Mouse (Mus musculus): ENCODE data around the gene Rars. TPM values are rescaled to one million over a fixed set of nuclear protein-coding genes. Genes with fewer than 3 reads are reported as not detected.
"Not testable (repeated sequence)": the region's sequence is repeated elsewhere in the genome, so short reads cannot be mapped to it uniquely, and the experiment has no call there.

The Rars gene
- total RNA-seq, 2 experiments from 2014 or later, result 45.4 to 47.9 TPM

GRCm38 (mm10) chr11:35841738-35842325, 7.5 kb upstream of the Rars start:
- DNase-seq (ENCODE audit: low spot score in 2 of 2), result no peak
- intact Hi-C loops (cut with DNase I), result no loop called here

GRCm38 (mm10) chr11:35840806-35841205, 6.5 kb upstream of the Rars start:
- intact Hi-C loops (cut with DNase I); DNase-seq (ENCODE audit: low spot score in 2 of 2): not testable (repeated sequence)

- intact Hi-C loops (cut with DNase I), result no loop called here
- DNase-seq (ENCODE audit: low spot score in 2 of 2), result no peak
Measured at GRCm38 (mm10) chr11:35840282-35840681, 6.0 kb upstream of the Rars start.

- DNase-seq (ENCODE audit: low spot score in 2 of 2), result peak; percentile 68
- intact Hi-C loops (cut with DNase I), result no loop called here
Measured at GRCm38 (mm10) chr11:35838345-35839338, 4.3 kb upstream of the Rars start.

- intact Hi-C loops (cut with DNase I), result no loop called here
- no peak for DNase-seq (ENCODE audit: low spot score in 2 of 2)
Measured at GRCm38 (mm10) chr11:35837156-35838126, 3.1 kb upstream of the Rars start.

- intact Hi-C loops (cut with DNase I), result loop anchor here (5.0 kb wide), 2 partner anchors 56 to 169 kb away; no protein-coding TSS in a partner anchor
- DNase-seq (ENCODE audit: low spot score in 2 of 2), result no peak
Measured at GRCm38 (mm10) chr11:35833270-35833669, 1.0 kb downstream of the Rars start.

- no peak for DNase-seq (ENCODE audit: low spot score in 2 of 2)
Measured at GRCm38 (mm10) chr11:35832139-35832538, 2.2 kb downstream of the Rars start.

GRCm38 (mm10) chr11:35827714-35828113, 6.6 kb downstream of the Rars start:
- no peak for DNase-seq (ENCODE audit: low spot score in 2 of 2)
- intact Hi-C loops (cut with DNase I), result no loop called here

More at GRCm38 (mm10) chr11:35832139-35832538, 2.2 kb downstream of the Rars start:
- intact Hi-C loops (cut with DNase I), result loop anchor here (5.0 kb wide), 2 partner anchors 55 to 170 kb away; no protein-coding TSS in a partner anchor

- no peak for DNase-seq (ENCODE audit: low spot score in 2 of 2)
- intact Hi-C loops (cut with DNase I), result no loop called here
Measured at GRCm38 (mm10) chr11:35816316-35816715, 18.0 kb downstream of the Rars start.

GRCm38 (mm10) chr11:35811458-35811857, 22.8 kb downstream of the Rars start:
- DNase-seq (ENCODE audit: low spot score in 2 of 2), result no peak
- intact Hi-C loops (cut with DNase I), result no loop called here

- no peak for DNase-seq (ENCODE audit: low spot score in 2 of 2)
- intact Hi-C loops (cut with DNase I), result no loop called here
Measured at GRCm38 (mm10) chr11:35801332-35801731, 33.0 kb downstream of the Rars start.

- intact Hi-C loops (cut with DNase I), result no loop called here
Measured at GRCm38 (mm10) chr11:35798874-35799273, 35.4 kb downstream of the Rars start, which contains the start of gene Fbll1. Fbll1 (minus strand) TSS chr11:35798884.

GRCm38 (mm10) chr11:35798495-35798820, 35.8 kb downstream of the Rars start:
- intact Hi-C loops (cut with DNase I), result no loop called here
- peak; percentile 82 to 84 for DNase-seq (ENCODE audit: low spot score in 2 of 2)

More at GRCm38 (mm10) chr11:35798874-35799273, 35.4 kb downstream of the Rars start, which contains the start of gene Fbll1:
- DNase-seq (ENCODE audit: low spot score in 2 of 2), result peak in 1 of 2 experiments; percentile 20

GRCm38 (mm10) chr11:35797751-35798494, 36.4 kb downstream of the Rars start:
- peak; percentile 52 to 54 for DNase-seq (ENCODE audit: low spot score in 2 of 2)
- intact Hi-C loops (cut with DNase I), result no loop called here

- DNase-seq (ENCODE audit: low spot score in 2 of 2); intact Hi-C loops (cut with DNase I): not testable (repeated sequence)
Measured at GRCm38 (mm10) chr11:35792800-35793199, 41.5 kb downstream of the Rars start.

- DNase-seq (ENCODE audit: low spot score in 2 of 2), result no peak
- intact Hi-C loops (cut with DNase I), result no loop called here
Measured at GRCm38 (mm10) chr11:35788443-35788842, 45.9 kb downstream of the Rars start.

GRCm38 (mm10) chr11:35784537-35784936, 49.8 kb downstream of the Rars start:
- no peak for DNase-seq (ENCODE audit: low spot score in 2 of 2)
- intact Hi-C loops (cut with DNase I), result no loop called here

GRCm38 (mm10) chr11:35784002-35784401, 50.3 kb downstream of the Rars start:
- intact Hi-C loops (cut with DNase I), result no loop called here
- DNase-seq (ENCODE audit: low spot score in 2 of 2), result no peak

GRCm38 (mm10) chr11:35783038-35783437, 51.3 kb downstream of the Rars start:
- intact Hi-C loops (cut with DNase I), result no loop called here
- no peak for DNase-seq (ENCODE audit: low spot score in 2 of 2)

Measured in left cerebral cortex, postnatal 14 days (tissue).